Mouse (Mus musculus) heart, postnatal 0 days (tissue): ENCODE results near the gene Pkd1l1.

ENCODE experiments used
- CTCF ChIP-seq: IDR thresholded peaks from 2 replicates; pipeline ENCODE4 v1.5.1; 2016; ENCODE audit warnings: antibody characterized with exemption, control low read depth, low read depth
- EP300 ChIP-seq: IDR thresholded peaks from 2 replicates; pipeline ENCODE4 v1.6.1; 2016; ENCODE audit warnings: antibody characterized with exemption, low read depth

GRCm38 (mm10) chr11:9010416-9010815 lies 37.4 kb upstream of the Pkd1l1 start:
- no peak for TF ChIP-seq CTCF
- TF ChIP-seq EP300: no peak
